Mouse (Mus musculus) lung, postnatal 0 days (tissue): ENCODE results near the gene Mrps30. TPM values are rescaled to one million over a fixed set of nuclear protein-coding genes. Genes with fewer than 3 reads are reported as not detected.
A peak's percentile ranks its signal among the peaks of the same experiment; 100 is the strongest.

ENCODE experiments used
- ATAC-seq: fragments of 200-750 bp; cut with Nextera tagmentation; 2 replicates; pipeline ENCODE4 v1.8.0; 2017; ENCODE audit warnings: moderate library complexity
- DNase-seq: peaks from one replicate; pipeline ENCODE4 v3.0.0-alpha.2; 2016; ENCODE audit warnings: low spot score
- H3K27ac ChIP-seq: fragments of 300-500 bp; sonication (generic); 2 replicates; pipeline ENCODE4 v1.5.1; 2014; ENCODE audit warnings: antibody characterized with exemption, mild to moderate bottlenecking, low read length, mixed read lengths
- H3K27me3 ChIP-seq: fragments of 300-500 bp; sonication (generic); replicated peaks from 2 replicates; pipeline ENCODE4 v1.6.1; 2014; ENCODE audit warnings: low read length, mixed read lengths; ENCODE audit not compliant: insufficient read depth
- H3K36me3 ChIP-seq: fragments of 300-500 bp; sonication (generic); 2 replicates; pipeline ENCODE4 v1.6.1; 2014; ENCODE audit warnings: low read length, mixed read lengths; ENCODE audit not compliant: insufficient read depth
- H3K4me1 ChIP-seq: fragments of 300-500 bp; sonication (generic); 2 replicates; pipeline ENCODE4 v1.6.1; 2014; ENCODE audit warnings: antibody characterized with exemption, low read depth, low read length, mixed read lengths; ENCODE audit not compliant: insufficient read depth
- H3K4me2 ChIP-seq: fragments of 300-500 bp; sonication (generic); replicated peaks from 2 replicates; pipeline ENCODE4 v1.6.1; 2014; ENCODE audit warnings: low read depth, mild to moderate bottlenecking, low read length, moderate library complexity, mixed read lengths
- H3K4me3 ChIP-seq: fragments of 300-500 bp; sonication (generic); 2 replicates; pipeline ENCODE4 v1.5.1; 2014; ENCODE audit warnings: low read depth, low read length
- H3K9ac ChIP-seq: fragments of 300-500 bp; sonication (generic); replicated peaks from 2 replicates; pipeline ENCODE4 v1.6.1; 2014; ENCODE audit warnings: low read depth, mild to moderate bottlenecking
- H3K9me3 ChIP-seq: fragments of 300-500 bp; sonication (generic); 2 replicates; pipeline ENCODE4 v1.6.1; 2016; ENCODE audit warnings: low read length, mixed read lengths
- CTCF ChIP-seq: IDR thresholded peaks from 2 replicates; pipeline ENCODE4 v1.5.1; 2016; ENCODE audit warnings: antibody characterized with exemption, mild to moderate bottlenecking
- EP300 ChIP-seq: IDR thresholded peaks from 2 replicates; pipeline ENCODE4 v1.6.1; 2016; ENCODE audit warnings: antibody characterized with exemption, mild to moderate bottlenecking, control low read depth
- WGBS: fragments of 180-500 bp; shearing (Covaris S2); extraction: QIAGEN DNeasy Blood & Tissue Kit; methylation state at CpG from one replicate; pipeline ENCODE4 v1.1.7; 2014; 5-methylcytosine and 5-hydroxymethylcytosine counted together
- polyA plus RNA-seq: library from polyadenylated mRNA; unstranded; fragments of >200 nt; fragmentation: Nextera tagmentation; extraction: Ambion mirVana; gene quantifications from 2 replicates; pipeline ENCODE4 v1.2.1, GENCODE M21; 2015

The Mrps30 gene
- 20.8 and 21.9 TPM in 2 replicates for polyA plus RNA-seq

DNA sequence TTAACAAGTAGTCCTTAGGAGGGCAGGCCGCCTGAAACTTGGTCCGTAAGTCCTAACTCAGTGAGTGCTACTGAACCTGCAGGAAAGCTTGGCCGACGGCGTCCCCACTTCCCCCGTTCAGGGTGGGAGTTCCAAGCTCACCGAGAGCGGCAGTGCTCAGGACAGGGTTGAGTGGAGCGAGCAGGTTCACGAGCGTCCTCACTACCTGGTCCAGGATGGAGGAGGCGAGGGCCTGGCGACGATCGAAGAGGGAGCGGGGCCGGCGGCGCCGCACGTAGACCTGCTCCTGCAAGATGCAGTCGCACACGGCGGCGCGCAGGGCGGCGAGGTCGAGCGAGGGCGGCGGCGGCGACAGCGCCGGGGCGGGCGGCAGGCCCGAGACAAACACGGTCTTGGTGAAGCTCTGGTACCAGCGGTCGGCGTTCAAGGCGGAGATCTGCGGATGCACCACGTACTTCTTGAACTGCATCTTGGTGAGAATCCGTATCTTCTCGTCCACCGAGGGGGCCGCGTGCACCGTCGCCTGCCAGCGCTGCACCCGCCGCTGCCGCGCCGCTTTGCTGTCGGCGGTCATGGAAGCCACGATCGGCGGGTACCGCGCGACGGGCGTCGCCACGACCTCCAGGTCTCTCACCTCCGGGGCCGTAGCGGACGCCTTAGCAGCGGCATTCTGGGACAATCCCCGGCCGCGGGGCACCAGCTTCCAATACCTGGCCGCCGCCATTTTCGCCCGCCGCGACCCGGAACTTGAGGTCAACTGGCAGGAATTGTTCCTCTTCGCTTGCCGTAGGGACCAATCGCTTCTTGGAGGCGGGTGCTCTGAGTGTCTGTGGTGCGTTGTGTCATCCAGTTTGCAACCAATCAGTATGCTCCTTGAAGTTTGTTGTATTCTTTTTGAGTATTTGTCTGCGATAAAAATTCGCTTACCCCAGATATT, at the start of gene Mrps30, which contains the start of gene B430218F22Rik:
Gene Mrps30, minus strand, starts transcription at position 742 of the 937 bp plus-strand sequence.
Gene B430218F22Rik, plus strand, starts transcription at position 120 of the 937 bp plus-strand sequence.
- peak within 1 kb of the TSS; percentile 64 for H3K27ac ChIP-seq
- DNase-seq, result peak; percentile 97
- peak within 1 kb of the TSS; percentile 71 for H3K9ac ChIP-seq
- H3K9me3 ChIP-seq, result no peaks in the 10 kb centered on the region
- under 1% methylated on average over 71 of the region's 93 CpGs for WGBS
- peaks cover 9% of the 10 kb centered on the region; the same call in 1 of the 2 replicates for H3K4me1 ChIP-seq
- H3K36me3 ChIP-seq, result peaks cover 9% of the 10 kb centered on the region; the same call in 1 of the 2 replicates
- peak within 1 kb of the TSS; percentile 98 for H3K4me3 ChIP-seq
- peak; percentile 99 for ATAC-seq
- H3K4me2 ChIP-seq, result peak within 1 kb of the TSS; percentile 95
- no peaks in the 10 kb centered on the region for H3K27me3 ChIP-seq
- TF ChIP-seq EP300, result no peak
- TF ChIP-seq CTCF, result no peak

DNA sequence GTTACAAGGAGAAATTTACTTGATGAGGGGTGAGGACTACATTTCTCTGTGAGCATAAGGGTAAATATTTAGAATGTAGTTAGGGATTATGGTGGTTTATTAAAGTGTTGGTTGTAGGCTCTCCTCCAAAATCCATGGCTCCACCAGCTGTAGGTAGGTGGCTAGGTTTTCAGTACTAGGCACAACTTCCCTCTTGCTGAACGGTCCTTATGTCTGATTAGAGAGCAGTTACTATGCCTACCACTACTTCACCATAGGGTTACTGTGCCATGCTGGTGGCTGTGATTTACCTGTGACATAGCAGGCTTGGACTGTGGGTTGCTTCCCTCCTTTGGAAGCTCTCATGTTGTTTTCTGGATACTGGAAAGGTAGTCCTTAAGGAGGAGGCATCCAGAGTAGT, 33.8 kb upstream of the Mrps30 start:
- H3K4me3 ChIP-seq, result no peak overlapping the region
- H3K4me1 ChIP-seq, result no peaks in the 10 kb centered on the region
- no peak for DNase-seq
- no peaks in the 10 kb centered on the region for H3K36me3 ChIP-seq
- H3K4me2 ChIP-seq, result no peak overlapping the region
- 60% methylated on average over 1 of the region's 1 CpGs for WGBS
- ATAC-seq, result no peak
- no peak for TF ChIP-seq CTCF
- no peak for TF ChIP-seq EP300
- no peaks in the 10 kb centered on the region for H3K9me3 ChIP-seq
- no peak overlapping the region for H3K27ac ChIP-seq
- no peak overlapping the region for H3K9ac ChIP-seq
- H3K27me3 ChIP-seq, result no peaks in the 10 kb centered on the region

DNA sequence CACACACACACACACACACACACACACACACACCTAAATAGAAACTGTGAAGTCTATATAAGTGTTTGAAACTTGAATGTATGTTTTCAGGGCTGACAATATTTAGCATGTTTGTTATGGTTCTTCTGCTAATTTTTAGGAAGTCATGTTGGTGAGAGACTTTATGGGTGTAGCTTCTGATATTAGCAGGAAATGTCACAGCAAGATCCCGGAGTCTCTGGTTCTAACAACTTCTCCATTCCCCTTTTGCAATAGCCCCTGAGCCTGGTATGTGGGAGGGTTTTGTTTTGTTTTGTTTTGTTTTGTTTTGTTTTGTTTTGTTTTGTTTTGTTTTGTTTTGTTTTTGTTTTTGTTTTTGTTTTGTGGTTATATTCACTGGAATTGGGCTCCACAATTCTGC, 33.4 kb upstream of the Mrps30 start:
- Histone ChIP-seq H3K4me1 (no peaks in the 10 kb centered on the region), H3K27ac (no peak overlapping the region), H3K9me3 (no peaks in the 10 kb centered on the region), H3K4me2 (no peak overlapping the region), H3K36me3 (no peaks in the 10 kb centered on the region), H3K27me3 (no peaks in the 10 kb centered on the region), H3K9ac (no peak overlapping the region), H3K4me3 (no peak overlapping the region)
- 76% methylated on average over 1 of the region's 1 CpGs for WGBS
- no peak for ATAC-seq
- DNase-seq, result no peak
- TF ChIP-seq CTCF, result no peak

DNA sequence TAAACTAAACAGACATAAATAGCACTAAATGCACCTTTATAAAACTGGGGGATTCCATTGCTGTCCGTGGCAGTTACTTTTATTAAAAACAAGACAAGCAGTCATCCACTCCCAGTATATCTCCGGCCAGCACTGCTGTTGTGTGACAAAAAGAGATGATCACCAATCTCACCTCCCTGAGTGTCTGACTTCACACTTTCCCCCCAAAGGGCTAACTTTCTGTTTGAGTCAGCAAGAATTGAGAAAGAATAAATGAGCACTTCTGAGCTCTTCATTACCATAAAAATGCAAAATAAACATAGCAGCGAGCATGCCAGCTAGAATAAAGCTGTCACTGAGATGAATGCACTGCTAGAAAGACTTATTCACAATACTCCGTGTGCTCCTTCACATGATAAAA, 31.1 kb upstream of the Mrps30 start:
- no peaks in the 10 kb centered on the region for H3K36me3 ChIP-seq
- WGBS, result 43% methylated on average over 4 of the region's 4 CpGs
- H3K4me1 ChIP-seq, result no peaks in the 10 kb centered on the region
- H3K27me3 ChIP-seq, result no peaks in the 10 kb centered on the region
- TF ChIP-seq EP300 (no peak), CTCF (no peak)
- no peak overlapping the region for H3K4me2 ChIP-seq
- DNase-seq, result no peak
- no peak overlapping the region for H3K27ac ChIP-seq
- ATAC-seq, result no peak
- no peak overlapping the region for H3K4me3 ChIP-seq
- no peaks in the 10 kb centered on the region for H3K9me3 ChIP-seq
- no peak overlapping the region for H3K9ac ChIP-seq

DNA sequence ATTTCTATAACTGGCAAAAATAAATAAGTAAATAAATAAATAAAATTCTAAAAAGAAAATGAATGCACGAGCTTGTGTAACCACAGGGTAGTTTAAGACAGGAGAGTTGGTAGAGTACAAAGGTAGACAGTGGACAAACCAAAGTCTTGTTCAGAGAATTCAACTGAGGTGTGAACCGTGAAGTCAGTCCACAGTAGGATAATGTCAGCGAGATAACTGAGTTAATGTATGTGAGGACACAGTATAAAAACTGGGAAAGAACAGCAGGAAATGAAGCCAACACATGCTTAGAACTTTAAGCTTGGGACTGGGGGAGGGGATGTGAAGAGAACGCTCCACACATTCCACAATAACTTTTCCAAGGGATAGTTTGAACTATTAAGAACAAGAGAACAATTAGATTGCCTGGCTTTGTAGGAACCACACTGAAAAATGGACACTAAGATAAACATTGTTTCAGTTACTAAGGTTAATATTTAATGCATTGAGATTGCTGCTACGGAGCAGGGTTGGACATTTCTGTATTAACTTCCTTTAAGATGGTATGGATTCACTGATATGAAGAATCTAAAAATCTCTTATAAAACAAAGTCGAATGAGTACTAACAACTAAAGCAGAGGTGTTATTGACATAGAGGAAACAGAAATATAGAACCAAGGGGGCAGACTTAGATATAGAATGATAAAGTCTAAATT, 24.4 kb upstream of the Mrps30 start:
- H3K4me3 ChIP-seq, result no peak overlapping the region
- no peak for TF ChIP-seq CTCF
- H3K27ac ChIP-seq, result no peak overlapping the region
- WGBS, result 60% methylated on average over 6 of the region's 6 CpGs
- no peaks in the 10 kb centered on the region for H3K4me1 ChIP-seq
- H3K27me3 ChIP-seq, result no peaks in the 10 kb centered on the region
- no peaks in the 10 kb centered on the region for H3K36me3 ChIP-seq
- ATAC-seq (no peak), DNase-seq (no peak)
- no peaks in the 10 kb centered on the region for H3K9me3 ChIP-seq
- no peak overlapping the region for H3K9ac ChIP-seq
- no peak overlapping the region for H3K4me2 ChIP-seq

DNA sequence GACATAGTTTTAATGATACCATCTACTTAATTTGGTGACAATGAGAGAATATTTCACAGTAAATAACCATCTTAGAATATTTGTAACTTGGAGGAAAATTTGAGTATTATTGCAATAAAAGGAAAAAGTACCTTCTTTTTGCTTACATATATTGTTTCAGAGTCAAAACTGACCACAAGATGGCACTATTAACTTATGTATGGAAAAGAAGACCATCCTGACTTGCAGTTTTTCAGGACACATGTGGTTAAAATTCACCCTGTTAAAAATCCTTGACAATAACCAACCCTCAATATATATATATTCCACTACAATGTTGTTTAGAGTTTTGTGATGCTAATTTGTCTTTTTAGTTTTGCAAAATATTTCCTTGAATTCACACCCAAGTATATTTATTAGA, 16.5 kb upstream of the Mrps30 start:
- TF ChIP-seq EP300 (no peak), CTCF (peak; percentile 65)
- H3K4me2 ChIP-seq, result no peak overlapping the region
- H3K4me1 ChIP-seq, result no peaks in the 10 kb centered on the region
- no peaks in the 10 kb centered on the region for H3K36me3 ChIP-seq
- H3K9me3 ChIP-seq, result no peaks in the 10 kb centered on the region
- no peak overlapping the region for H3K9ac ChIP-seq
- H3K4me3 ChIP-seq, result no peak overlapping the region
- H3K27me3 ChIP-seq, result no peaks in the 10 kb centered on the region
- ATAC-seq, result no peak
- no peak overlapping the region for H3K27ac ChIP-seq
- DNase-seq, result peak; percentile 76
